Mouse (Mus musculus) urinary bladder, adult 2 months (tissue): ENCODE data around the gene Gpr35. TPM values are rescaled to one million over a fixed set of nuclear protein-coding genes. Genes with fewer than 3 reads are reported as not detected.
A peak's percentile ranks its signal among the peaks of the same experiment; 100 is the strongest.

Experiments used
- DNase-seq: peaks from one replicate; pipeline ENCODE4 v3.0.0; 2022; ENCODE audit warnings: low spot score
- polyA plus RNA-seq: library from polyadenylated mRNA; depleted of rRNA; stranded (reverse); fragments of >200 nt; gene quantifications from 2 replicates; pipeline ENCODE4 v1.2.3, GENCODE M21; 2012; rRNA removed

The Gpr35 gene
- 0.78 and 1.3 TPM in 2 replicates for polyA plus RNA-seq

GRCm38 (mm10) chr1:92950607-92951006, at the start of gene Gpr35:
Gpr35 (plus strand) TSS chr1:92950865.
- DNase-seq = no peak

- DNase-seq = no peak
Measured at GRCm38 (mm10) chr1:92902786-92903185, 47.9 kb upstream of the Gpr35 start, which contains the start of gene Ankmy1. Ankmy1 (minus strand) TSS chr1:92902906.

GRCm38 (mm10) chr1:92903627-92904026, 47.0 kb upstream of the Gpr35 start:
- DNase-seq = no peak

DNA sequence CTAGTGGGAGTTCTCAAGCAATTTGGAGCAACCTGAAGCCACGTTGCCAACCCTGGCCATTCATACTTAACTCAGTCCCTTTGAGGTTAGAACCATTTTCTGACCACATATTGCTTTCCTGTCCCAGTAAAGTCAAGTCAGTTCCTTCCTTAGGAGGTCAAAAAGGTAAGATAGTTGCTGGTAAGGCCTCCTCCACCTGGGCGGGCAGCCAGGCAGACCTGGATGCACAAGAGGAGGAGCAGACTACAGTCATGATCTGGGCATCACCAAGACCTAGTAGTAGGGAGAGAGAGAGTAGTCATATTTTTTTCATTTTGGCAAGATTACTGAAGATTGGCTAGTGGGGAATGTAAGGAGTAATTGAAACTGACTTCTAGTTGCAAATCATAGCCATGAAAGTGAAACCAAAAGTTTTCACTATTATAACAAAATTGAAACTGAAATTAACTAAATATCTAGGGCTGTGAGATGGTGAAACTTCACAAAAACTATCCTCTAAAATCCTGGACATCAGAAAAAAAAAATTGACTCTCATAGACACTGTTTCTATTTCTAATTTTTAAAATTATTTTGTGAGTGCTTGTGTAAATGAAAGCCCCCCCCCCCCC, 44.9 kb upstream of the Gpr35 start:
- DNase-seq = peak; percentile 17

- peak; percentile 77 for DNase-seq
Measured at GRCm38 (mm10) chr1:92906779-92907631, 43.7 kb upstream of the Gpr35 start, which contains the start of gene Dusp28. Dusp28 (plus strand) TSS chr1:92906981.

- no peak for DNase-seq
Measured at GRCm38 (mm10) chr1:92907632-92908360, 42.9 kb upstream of the Gpr35 start.

DNA sequence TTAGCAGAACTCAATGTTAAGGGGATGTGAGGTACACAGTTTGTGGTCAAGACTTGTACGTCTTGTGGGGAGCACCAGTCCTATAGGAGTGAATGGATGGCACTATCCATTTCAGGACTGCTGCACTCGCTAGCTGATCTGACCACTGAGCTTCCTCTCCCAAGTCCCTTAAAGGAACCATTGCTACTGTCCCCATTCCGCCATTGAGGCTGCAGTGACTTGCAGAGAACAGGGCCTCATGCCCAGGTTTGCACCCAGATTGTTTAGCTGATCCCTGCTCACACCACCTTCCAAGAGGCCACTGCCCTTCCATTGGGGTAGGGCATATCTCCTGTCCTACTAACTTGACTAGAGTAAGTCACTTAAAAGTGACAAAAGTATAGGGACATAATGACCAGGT, 42.0 kb upstream of the Gpr35 start:
- DNase-seq = no peak

DNA sequence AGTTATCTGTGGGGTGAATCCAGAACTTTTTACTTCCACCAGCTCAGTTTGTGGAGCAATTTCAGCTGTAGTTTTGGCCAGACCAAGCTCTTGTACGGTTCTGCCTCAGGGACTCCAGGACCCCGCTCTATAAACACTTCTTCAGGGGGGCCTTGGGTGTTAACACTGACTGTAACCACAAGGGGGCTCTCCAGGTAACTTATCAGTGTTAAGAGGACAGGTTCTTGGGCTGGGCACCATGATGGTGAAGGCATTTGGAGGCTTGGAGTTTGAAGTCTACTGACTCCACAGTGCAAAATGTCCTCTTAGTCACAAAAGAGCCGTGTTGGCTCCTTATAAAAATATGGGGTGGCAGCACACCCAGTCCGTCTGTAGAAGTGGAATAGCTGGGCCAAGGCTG, 41.6 kb upstream of the Gpr35 start:
- DNase-seq = no peak

DNA sequence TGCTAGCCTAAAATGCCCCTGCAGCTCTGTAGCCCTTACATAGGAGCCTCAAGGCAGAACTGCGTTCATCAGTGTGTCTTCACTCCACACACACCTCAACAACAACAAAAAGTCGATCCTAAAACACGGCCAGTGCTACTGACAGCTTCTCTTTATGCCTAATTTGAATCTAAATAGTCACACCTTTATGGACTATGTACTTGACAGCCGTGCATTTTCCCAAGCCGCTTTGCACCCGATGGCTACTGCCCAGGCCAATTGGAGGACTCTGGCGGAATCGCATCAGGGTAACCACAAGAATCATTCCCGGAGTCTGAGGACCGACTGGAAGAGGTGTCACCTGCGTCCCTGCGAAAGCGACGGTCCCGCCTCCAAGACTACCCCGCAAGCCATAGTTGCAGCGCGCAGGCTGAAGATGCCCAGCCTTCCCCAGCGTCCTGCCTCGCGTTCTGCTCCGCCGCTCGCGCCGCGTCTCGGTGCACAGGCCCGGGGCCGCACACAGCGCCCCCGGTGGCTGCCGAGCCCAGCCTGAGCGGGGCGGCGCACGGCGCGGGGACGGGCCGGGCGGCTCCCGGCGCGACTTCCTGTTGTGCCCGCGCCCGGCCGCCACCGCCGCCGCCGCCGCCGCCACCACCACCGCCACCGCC, 40.3 kb upstream of the Gpr35 start, which contains the start of gene Rnpepl1:
TSS of gene Rnpepl1 (plus strand) at position 545 of the 647 bp plus-strand sequence.
- DNase-seq = peak; percentile 69

GRCm38 (mm10) chr1:92910925-92911720, 39.5 kb upstream of the Gpr35 start:
- peak; percentile 64 for DNase-seq

DNA sequence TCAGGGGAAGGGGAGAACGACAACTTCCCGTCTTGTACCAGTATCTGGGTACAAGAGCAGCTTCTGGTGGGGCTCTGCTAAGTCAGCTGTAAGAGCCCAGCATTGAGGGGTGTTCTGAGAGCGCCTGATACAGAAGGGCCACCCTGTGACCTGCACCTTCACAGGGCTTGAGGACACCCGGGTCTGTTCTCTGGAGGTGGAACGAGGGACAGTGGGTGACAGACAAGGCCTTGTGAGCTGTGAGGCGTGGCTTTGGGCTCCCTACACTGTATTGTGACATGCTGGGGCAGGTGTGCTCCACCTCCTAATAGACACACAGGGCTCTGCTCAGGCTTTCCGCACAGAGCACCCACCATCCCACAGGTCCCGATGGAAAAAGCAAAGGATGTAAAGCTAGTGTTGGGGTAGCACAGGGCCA, 38.9 kb upstream of the Gpr35 start:
- no peak for DNase-seq

GRCm38 (mm10) chr1:92912286-92912685, 38.4 kb upstream of the Gpr35 start:
- DNase-seq = no peak

GRCm38 (mm10) chr1:92914239-92914638, 36.4 kb upstream of the Gpr35 start:
- DNase-seq = no peak

DNA sequence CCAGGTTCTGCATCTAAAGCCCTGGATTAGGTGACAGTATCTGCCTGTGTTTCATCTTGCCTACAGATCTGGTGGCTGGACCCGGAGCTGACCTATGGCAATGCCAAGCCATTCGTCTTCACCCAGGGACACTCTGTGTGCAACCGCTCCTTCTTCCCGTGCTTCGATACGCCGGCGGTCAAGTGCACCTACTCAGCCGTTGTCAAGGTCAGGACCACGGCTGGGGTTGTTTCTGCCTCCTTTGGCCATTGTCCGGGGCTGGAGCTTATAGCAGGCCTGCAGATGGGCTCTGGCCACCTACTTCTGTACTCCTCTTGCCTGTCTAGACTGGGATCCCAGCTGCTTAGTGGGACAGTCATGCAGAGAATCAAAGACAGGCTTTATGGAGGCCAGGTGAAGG, 35.7 kb upstream of the Gpr35 start:
- DNase-seq = peak; percentile 16

GRCm38 (mm10) chr1:92916725-92917124, 33.9 kb upstream of the Gpr35 start:
- DNase-seq = no peak

- no peak for DNase-seq
Measured at GRCm38 (mm10) chr1:92919151-92919550, 31.5 kb upstream of the Gpr35 start.

- DNase-seq = no peak
Measured at GRCm38 (mm10) chr1:92919775-92920174, 30.9 kb upstream of the Gpr35 start.

- DNase-seq = no peak
Measured at GRCm38 (mm10) chr1:92920474-92921200, 30.0 kb upstream of the Gpr35 start.

DNA sequence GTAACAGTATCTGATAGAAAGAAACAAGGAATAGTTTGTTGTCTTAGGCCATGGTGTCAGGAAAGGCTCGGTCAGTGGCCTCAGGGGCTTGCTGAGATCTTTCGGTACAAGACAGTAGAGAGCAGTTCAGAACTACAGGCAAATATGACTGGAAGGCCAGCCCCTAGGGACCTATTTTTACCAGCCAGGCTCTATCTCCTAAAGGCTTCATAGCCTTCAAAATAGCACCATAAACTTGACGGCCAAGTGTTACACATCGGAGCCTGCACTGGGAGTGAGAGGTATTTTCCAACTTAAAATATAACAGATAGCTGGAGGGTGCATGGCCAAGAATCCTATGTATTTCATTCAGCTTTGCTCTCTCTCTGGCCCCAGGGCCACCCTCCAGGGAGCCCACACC, 29.2 kb upstream of the Gpr35 start:
- no peak for DNase-seq

DNA sequence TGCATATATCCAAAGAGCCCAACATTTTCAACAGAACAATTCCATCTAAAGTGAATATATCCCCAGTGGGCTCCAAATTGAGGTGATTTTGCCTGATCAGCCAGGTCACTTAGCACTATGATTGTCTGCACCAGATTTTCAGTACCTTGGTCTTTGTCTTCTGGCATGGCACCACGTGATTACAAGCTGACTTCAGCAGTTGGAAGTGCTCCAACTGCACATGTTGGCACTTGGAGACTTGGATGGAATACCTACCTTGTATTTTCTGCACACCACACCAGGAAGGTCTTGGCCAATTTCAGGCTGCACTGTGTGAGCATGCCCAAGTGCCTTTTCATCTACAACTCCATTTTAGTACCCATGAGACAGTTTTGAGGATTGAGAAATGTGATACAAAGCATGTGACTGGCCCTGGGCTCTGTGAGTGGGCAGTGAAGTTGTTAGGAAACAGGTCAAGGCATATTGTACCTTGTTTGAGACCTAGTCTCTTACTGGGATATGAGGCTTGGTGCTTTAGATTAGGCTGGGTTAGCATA, 20.4 kb upstream of the Gpr35 start:
- DNase-seq = no peak
